In genomic region chr5:124074845-124075307, GRCm38 (mm10) we compare ENCODE assay signal across 11 mouse cellular contexts. TPM values are rescaled to one million over a fixed set of nuclear protein-coding genes. Genes with fewer than 3 reads are reported as not detected.
A peak's percentile ranks its signal among the peaks of the same experiment; 100 is the strongest.
DNase-seq lines count a peak whose midpoint lies in the region; ATAC-seq lines count a peak whose summit lies in the region.
"Had no signal": no experiment of that assay in that cellular context is flagged by ENCODE, and none has a peak within 500 bp of the region (broad histone marks: within the 10 kb centered on the region; RNA-seq: fewer than 3 reads in every experiment).

No protein-coding gene starts in this region.

- ATAC-seq in lung, embryonic 15.5 days (ENCODE audit: borderline replicate concordance, extremely low read depth, low FRiP score, low TSS enrichment), result peak; percentile 43; the same call in 1 of the 2 replicates
- ATAC-seq in limb, embryonic 15.5 days (ENCODE audit: insufficient number of reproducible peaks, low FRiP score, low TSS enrichment, low read depth), result peak; percentile 12; the same call in 1 of the 2 replicates
- ATAC-seq: forebrain, postnatal 0 days had no signal

- peaks cover 34% of the 10 kb centered on the region for H3K4me1 ChIP-seq in lung, embryonic 15.5 days
- peaks cover 35% of the 10 kb centered on the region for H3K4me1 ChIP-seq in limb, embryonic 15.5 days

- H3K27me3 ChIP-seq in lung, embryonic 15.5 days, result no peaks in the 10 kb centered on the region
- H3K27me3 ChIP-seq in limb, embryonic 15.5 days, result no peaks in the 10 kb centered on the region; the same call in 1 of the 2 replicates
- H3K27me3 ChIP-seq: neural tube, embryonic 15.5 days had no signal

- H3K9ac ChIP-seq in lung, embryonic 15.5 days, result no peak overlapping the region
- no peak overlapping the region for H3K9ac ChIP-seq in limb, embryonic 15.5 days
- H3K9ac ChIP-seq: forebrain, postnatal 0 days; neural tube, embryonic 15.5 days had no signal

- H3K9me3 ChIP-seq in lung, embryonic 15.5 days, result no peaks in the 10 kb centered on the region
- no peaks in the 10 kb centered on the region for H3K9me3 ChIP-seq in limb, embryonic 15.5 days
- H3K9me3 ChIP-seq: neural tube, embryonic 15.5 days had no signal

- no peak overlapping the region for H3K4me3 ChIP-seq in lung, embryonic 15.5 days
- H3K4me3 ChIP-seq in limb, embryonic 15.5 days, result no peak overlapping the region
- H3K4me3 ChIP-seq: left cerebral cortex, adult 2 months; neural tube, embryonic 15.5 days had no signal

- H3K4me2 ChIP-seq in lung, embryonic 15.5 days, result no peak overlapping the region
- no peak overlapping the region for H3K4me2 ChIP-seq in limb, embryonic 15.5 days
- H3K4me2 ChIP-seq: neural tube, embryonic 15.5 days had no signal

- DNase-seq in adrenal gland, adult (ENCODE audit: inconsistent age in 2 of 2, low spot score in 1 of 2), result peak; percentile 36 to 79
- no peak for DNase-seq in adrenal gland, postnatal 25 days
- no peak for DNase-seq in lung, postnatal 14 days
- DNase-seq in thymus, postnatal 0 days (ENCODE audit: low spot score), result peak; percentile 73
- no peak for DNase-seq in gastrocnemius, postnatal 25 days
- DNase-seq in Muller cell, postnatal 12 days (ENCODE audit: inconsistent ontology term), result no peak
- DNase-seq: forebrain, postnatal 0 days had no signal

- 21% methylated on average over 10 of the region's 10 CpGs for WGBS in lung, embryonic 15.5 days
- WGBS in limb, embryonic 15.5 days, result 41% methylated on average over 10 of the region's 10 CpGs

- no peaks in the 10 kb centered on the region for H3K36me3 ChIP-seq in lung, embryonic 15.5 days
- no peaks in the 10 kb centered on the region for H3K36me3 ChIP-seq in limb, embryonic 15.5 days
- H3K36me3 ChIP-seq: neural tube, embryonic 15.5 days had no signal

- H3K27ac ChIP-seq in lung, embryonic 15.5 days, result 0 out of 2 replicates have a peak overlapping the region, but pooled peaks have one; percentile 7
- no peak overlapping the region for H3K27ac ChIP-seq in limb, embryonic 15.5 days
- H3K27ac ChIP-seq: left cerebral cortex, adult 2 months; neural tube, embryonic 15.5 days had no signal

RNA-seq across cellular contexts. Expression of gene Abcb9, which starts 20.7 kb away (rescaled TPM):
- 10.8 and 11.8 TPM in 2 replicates for total RNA-seq in adrenal gland, postnatal 25 days (2021)
- 1.9 and 3.6 TPM in 2 replicates for polyA plus RNA-seq in lung, embryonic 15.5 days (2015; fragmentation: Nextera tagmentation; extraction: Ambion mirVana)
- polyA plus RNA-seq in limb, embryonic 15.5 days (2015; fragmentation: Nextera tagmentation; extraction: Ambion mirVana), result 2.9 and 3.1 TPM in 2 replicates
- polyA plus RNA-seq in thymus, postnatal 0 days (2015; fragmentation: Nextera tagmentation; extraction: Ambion mirVana), result 38.3 and 39.3 TPM in 2 replicates
- total RNA-seq in gastrocnemius, postnatal 25 days (2021), result 1 to 10 TPM; 7.9 to 9.5 TPM

RNA-seq across cellular contexts. Expression of gene Ogfod2, which starts 37.2 kb away (rescaled TPM):
- 44.7 and 55.0 TPM in 2 replicates for total RNA-seq in adrenal gland, postnatal 25 days (2021)
- polyA plus RNA-seq in lung, embryonic 15.5 days (2015; fragmentation: Nextera tagmentation; extraction: Ambion mirVana), result 26.5 and 27.6 TPM in 2 replicates
- 24.8 and 26.4 TPM in 2 replicates for polyA plus RNA-seq in limb, embryonic 15.5 days (2015; fragmentation: Nextera tagmentation; extraction: Ambion mirVana)
- polyA plus RNA-seq in thymus, postnatal 0 days (2015; fragmentation: Nextera tagmentation; extraction: Ambion mirVana), result 35.6 and 41.8 TPM in 2 replicates
- total RNA-seq in gastrocnemius, postnatal 25 days (2021), result 10 to 100 TPM; 10.0 to 10.4 TPM

RNA-seq across cellular contexts. Expression of gene Arl6ip4, which starts 41.0 kb away (rescaled TPM):
- 56.9 and 86.5 TPM in 2 replicates for total RNA-seq in adrenal gland, postnatal 25 days (2021)
- 105 and 107 TPM in 2 replicates for polyA plus RNA-seq in lung, embryonic 15.5 days (2015; fragmentation: Nextera tagmentation; extraction: Ambion mirVana)
- polyA plus RNA-seq in limb, embryonic 15.5 days (2015; fragmentation: Nextera tagmentation; extraction: Ambion mirVana), result 93.1 and 97.2 TPM in 2 replicates
- 132 and 146 TPM in 2 replicates for polyA plus RNA-seq in thymus, postnatal 0 days (2015; fragmentation: Nextera tagmentation; extraction: Ambion mirVana)
- 10 to 100 TPM; 36.0 to 40.9 TPM for total RNA-seq in gastrocnemius, postnatal 25 days (2021)

RNA-seq across cellular contexts. Expression of gene Vps37b, which starts 42.8 kb away (rescaled TPM):
- total RNA-seq in adrenal gland, postnatal 25 days (2021), result 75.2 and 101 TPM in 2 replicates
- polyA plus RNA-seq in lung, embryonic 15.5 days (2015; fragmentation: Nextera tagmentation; extraction: Ambion mirVana), result 38.1 and 41.3 TPM in 2 replicates
- 34.7 and 37.8 TPM in 2 replicates for polyA plus RNA-seq in limb, embryonic 15.5 days (2015; fragmentation: Nextera tagmentation; extraction: Ambion mirVana)
- polyA plus RNA-seq in thymus, postnatal 0 days (2015; fragmentation: Nextera tagmentation; extraction: Ambion mirVana), result 32.4 and 32.8 TPM in 2 replicates
- 1 to 10 TPM; 4.2 to 6.3 TPM for total RNA-seq in gastrocnemius, postnatal 25 days (2021)

Comparison
In these comparisons a context has a peak if more than half of its experiments do, and no peak if none do; other contexts are left out.
1. DNase-seq: peak in adrenal gland, adult (2 of 2) and thymus, postnatal 0 days (single experiment); none in adrenal gland, postnatal 25 days (single experiment), lung, postnatal 14 days (single experiment), gastrocnemius, postnatal 25 days (single experiment) and Muller cell, postnatal 12 days (single experiment).